Mouse (Mus musculus) kidney, embryonic 14.5 days (tissue): ENCODE measurements at regions not wholly inside any gene's neighbourhood (a gene's known extent, or its start where the extent isn't known, plus 50 kb on each side); places are given as distances from the start of the nearest gene placed in this dataset.
A peak's percentile ranks its signal among the peaks of the same experiment; 100 is the strongest.

Experiments
- ATAC-seq: fragments of 200-750 bp; cut with Nextera tagmentation; 2 replicates; pipeline ENCODE4 v1.8.0; 2017; ENCODE audit warnings: moderate number of reproducible peaks, mild to moderate bottlenecking, moderate TSS enrichment, moderate library complexity; ENCODE audit not compliant: low FRiP score, low TSS enrichment
- H3K27ac ChIP-seq: fragments of 300-500 bp; sonication (generic); 2 replicates; pipeline ENCODE4 v1.5.1; 2014; ENCODE audit warnings: low read depth, mild to moderate bottlenecking, low read length, moderate library complexity, mixed read lengths
- H3K27me3 ChIP-seq: fragments of 300-500 bp; sonication (generic); 2 replicates; pipeline ENCODE4 v1.6.1; 2014; ENCODE audit warnings: mild to moderate bottlenecking, low read length; ENCODE audit not compliant: control insufficient read depth, insufficient read depth
- H3K36me3 ChIP-seq: fragments of 300-500 bp; sonication (generic); 2 replicates; pipeline ENCODE4 v1.6.1; 2014; ENCODE audit warnings: low read length, mixed read lengths; ENCODE audit not compliant: control insufficient read depth, insufficient read depth
- H3K4me1 ChIP-seq: fragments of 300-500 bp; sonication (generic); 2 replicates; pipeline ENCODE4 v1.6.1; 2014; ENCODE audit warnings: low read length, mixed read lengths; ENCODE audit not compliant: control insufficient read depth, insufficient read depth
- H3K4me2 ChIP-seq: fragments of 300-500 bp; sonication (generic); replicated peaks from 2 replicates; pipeline ENCODE4 v1.6.1; 2014; ENCODE audit warnings: low read depth, mild to moderate bottlenecking, low read length
- H3K4me3 ChIP-seq: fragments of 300-500 bp; sonication (generic); 2 replicates; pipeline ENCODE4 v1.5.1; 2014; ENCODE audit warnings: mild to moderate bottlenecking, low read length
- H3K9ac ChIP-seq: fragments of 300-500 bp; sonication (generic); 2 replicates; pipeline ENCODE4 v1.6.1; 2014; ENCODE audit warnings: low read depth, mild to moderate bottlenecking, low read length, moderate library complexity
- H3K9me3 ChIP-seq: fragments of 300-500 bp; sonication (generic); 2 replicates; pipeline ENCODE4 v1.6.1; 2016; ENCODE audit warnings: low read length; ENCODE audit not compliant: control insufficient read depth
- WGBS: fragments of 180-500 bp; shearing (Covaris S2); extraction: QIAGEN DNeasy Blood & Tissue Kit; methylation state at CpG from one replicate; pipeline ENCODE4 v1.1.7; 2014; 5-methylcytosine and 5-hydroxymethylcytosine counted together

- H3K4me2 ChIP-seq: no peak overlapping the region
- no peak for ATAC-seq
- H3K36me3 ChIP-seq: no peaks in the 10 kb centered on the region
- WGBS: 73% methylated on average over 3 of the region's 3 CpGs
- no peak overlapping the region for H3K27ac ChIP-seq
- H3K4me1 ChIP-seq: no peaks in the 10 kb centered on the region
- no peaks in the 10 kb centered on the region for H3K9me3 ChIP-seq
- H3K4me3 ChIP-seq: no peak overlapping the region
- H3K27me3 ChIP-seq: no peaks in the 10 kb centered on the region
- no peak overlapping the region for H3K9ac ChIP-seq
These were observed 698.7 kb downstream of the Slc4a3 start for GRCm38 (mm10) chr1:76244721-76245120.

- H3K4me2 ChIP-seq: no peak overlapping the region
- H3K27me3 ChIP-seq: no peaks in the 10 kb centered on the region
- H3K4me3 ChIP-seq: no peak overlapping the region
- WGBS: 55% methylated on average over 8 of the region's 8 CpGs
- H3K9me3 ChIP-seq: no peaks in the 10 kb centered on the region
- no peak overlapping the region for H3K9ac ChIP-seq
- ATAC-seq: no peak
- no peak overlapping the region for H3K27ac ChIP-seq
- no peaks in the 10 kb centered on the region for H3K36me3 ChIP-seq
- no peaks in the 10 kb centered on the region for H3K4me1 ChIP-seq
These were observed 700.2 kb downstream of the Slc4a3 start for GRCm38 (mm10) chr1:76246181-76246796.

GRCm38 (mm10) chr1:76247126-76247525 lies 701.1 kb downstream of the Slc4a3 start:
- H3K9ac ChIP-seq: no peak overlapping the region
- no peaks in the 10 kb centered on the region for H3K9me3 ChIP-seq
- no peak overlapping the region for H3K4me3 ChIP-seq
- H3K4me1 ChIP-seq: no peaks in the 10 kb centered on the region
- H3K27me3 ChIP-seq: no peaks in the 10 kb centered on the region
- no peak overlapping the region for H3K27ac ChIP-seq
- no peak for ATAC-seq
- no peaks in the 10 kb centered on the region for H3K36me3 ChIP-seq
- WGBS: 49% methylated on average over 8 of the region's 8 CpGs
- no peak overlapping the region for H3K4me2 ChIP-seq

- Histone ChIP-seq H3K9me3 (no peaks in the 10 kb centered on the region), H3K4me2 (no peak overlapping the region), H3K4me3 (no peak overlapping the region), H3K9ac (no peak overlapping the region), H3K27me3 (no peaks in the 10 kb centered on the region), H3K36me3 (no peaks in the 10 kb centered on the region), H3K4me1 (0 out of 2 replicates have a peak, but pooled peaks cover 6% of the 10 kb centered on the region), H3K27ac (no peak overlapping the region)
- peak; percentile 83; the same call in 1 of the 2 replicates for ATAC-seq
- 11% methylated on average over 4 of the region's 4 CpGs for WGBS
These were observed 712.2 kb downstream of the Slc4a3 start for GRCm38 (mm10) chr1:76258217-76258616.

- peak overlapping the region; percentile 49; the same call in 1 of the 2 replicates for H3K27ac ChIP-seq
- no peaks in the 10 kb centered on the region for H3K27me3 ChIP-seq
- peak; percentile 75; the same call in 1 of the 2 replicates for ATAC-seq
- peaks cover 8% of the 10 kb centered on the region; the same call in 1 of the 2 replicates for H3K4me1 ChIP-seq
- WGBS: 12% methylated on average over 7 of the region's 7 CpGs
- H3K9me3 ChIP-seq: no peaks in the 10 kb centered on the region
- no peak overlapping the region for H3K9ac ChIP-seq
- peak overlapping the region; percentile 13; the same call in 1 of the 2 replicates for H3K4me2 ChIP-seq
- H3K36me3 ChIP-seq: no peaks in the 10 kb centered on the region
- no peak overlapping the region for H3K4me3 ChIP-seq
These were observed 730.1 kb downstream of the Slc4a3 start for GRCm38 (mm10) chr1:76276148-76276547.

GRCm38 (mm10) chr1:76276624-76277023 lies 730.6 kb downstream of the Slc4a3 start:
- Histone ChIP-seq H3K27me3 (no peaks in the 10 kb centered on the region), H3K4me1 (peaks cover 8% of the 10 kb centered on the region; the same call in 1 of the 2 replicates), H3K4me2 (no peak overlapping the region), H3K9me3 (no peaks in the 10 kb centered on the region), H3K9ac (no peak overlapping the region), H3K4me3 (no peak overlapping the region), H3K36me3 (no peaks in the 10 kb centered on the region), H3K27ac (peak overlapping the region; percentile 49; the same call in 1 of the 2 replicates)
- 15% methylated on average over 3 of the region's 3 CpGs for WGBS
- peak; percentile 60; the same call in 1 of the 2 replicates for ATAC-seq

- Histone ChIP-seq H3K27ac (no peak overlapping the region), H3K4me1 (no peaks in the 10 kb centered on the region), H3K9ac (no peak overlapping the region), H3K4me3 (no peak overlapping the region), H3K27me3 (no peaks in the 10 kb centered on the region), H3K36me3 (no peaks in the 10 kb centered on the region), H3K9me3 (no peaks in the 10 kb centered on the region), H3K4me2 (no peak overlapping the region)
- 23% methylated on average over 3 of the region's 3 CpGs for WGBS
- ATAC-seq: peak; percentile 68; the same call in 1 of the 2 replicates
These were observed 737.3 kb downstream of the Slc4a3 start for GRCm38 (mm10) chr1:76283322-76283721.

- Histone ChIP-seq H3K4me3 (no peak overlapping the region), H3K4me2 (no peak overlapping the region), H3K27me3 (no peaks in the 10 kb centered on the region), H3K27ac (no peak overlapping the region), H3K36me3 (no peaks in the 10 kb centered on the region), H3K4me1 (no peaks in the 10 kb centered on the region), H3K9ac (no peak overlapping the region), H3K9me3 (no peaks in the 10 kb centered on the region)
- WGBS: 66% methylated on average over 4 of the region's 4 CpGs
- no peak for ATAC-seq
These were observed 777.0 kb downstream of the Slc4a3 start for GRCm38 (mm10) chr1:76322943-76323559.

GRCm38 (mm10) chr1:76323592-76323991 lies 777.5 kb downstream of the Slc4a3 start:
- ATAC-seq: no peak

More at GRCm38 (mm10) chr1:76323592-76323991, 777.5 kb downstream of the Slc4a3 start:
- Histone ChIP-seq H3K27ac (no peak overlapping the region), H3K4me3 (no peak overlapping the region), H3K9ac (no peak overlapping the region), H3K36me3 (no peaks in the 10 kb centered on the region), H3K4me1 (no peaks in the 10 kb centered on the region), H3K9me3 (no peaks in the 10 kb centered on the region), H3K4me2 (no peak overlapping the region), H3K27me3 (no peaks in the 10 kb centered on the region)
- 82% methylated on average over 4 of the region's 4 CpGs for WGBS
